Mouse (Mus musculus): ENCODE data around the gene Tnfsf4.

The Tnfsf4 gene

DNA sequence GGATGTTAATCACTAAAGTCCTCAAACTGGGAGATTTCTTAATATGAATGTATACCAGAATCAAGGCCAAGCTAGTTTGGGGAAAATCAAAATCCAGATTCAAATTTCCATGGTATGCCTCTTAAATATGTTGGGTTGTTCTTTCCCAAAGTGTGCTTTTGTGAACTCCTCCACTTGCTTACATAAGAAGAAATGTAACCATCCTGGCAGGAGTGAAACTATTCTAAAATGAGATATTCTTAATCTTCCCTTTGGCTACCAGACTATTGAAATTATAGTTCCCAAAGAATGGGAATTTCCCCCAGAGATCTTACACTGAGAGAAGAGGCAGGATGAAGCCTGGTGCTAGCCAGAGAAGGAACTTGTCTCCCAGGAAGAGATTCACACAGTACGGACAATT, 57.0 kb downstream of the Tnfsf4 start:
- DNase-seq (ENCODE audit: low spot score in 2 of 2) = no peak

DNA sequence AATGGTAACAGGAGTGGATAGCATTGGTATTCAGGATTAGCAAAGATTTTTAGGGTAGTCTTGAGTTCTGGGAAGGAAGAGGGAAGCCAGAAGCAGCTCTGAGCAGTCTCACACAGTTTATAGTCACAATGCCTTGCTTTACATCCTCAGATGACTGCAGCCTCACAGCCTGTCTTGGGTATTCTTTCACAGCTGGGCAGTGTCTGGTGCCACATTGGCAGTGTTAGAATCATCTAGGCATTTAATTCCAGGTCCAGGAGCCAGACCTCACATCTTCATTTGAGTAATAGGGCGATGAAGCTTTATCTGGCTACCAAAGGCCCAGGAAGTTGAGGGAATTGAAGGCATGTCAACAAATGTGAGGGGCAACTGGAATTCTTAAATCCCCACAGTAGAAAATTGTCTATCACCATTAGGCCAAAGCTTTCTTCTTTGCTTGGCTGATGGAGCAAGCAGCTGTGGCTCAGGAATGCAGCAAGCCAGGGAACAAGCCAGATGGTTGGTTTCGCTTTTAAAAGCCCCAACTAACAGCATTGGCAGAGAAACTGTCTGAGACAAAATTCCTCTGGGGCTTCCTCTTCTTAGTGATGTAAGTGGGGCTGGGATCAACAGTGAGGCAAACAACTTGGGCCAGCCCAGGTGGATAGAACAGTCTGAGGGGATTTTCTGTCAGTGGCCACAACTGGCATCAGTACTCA, 68.3 kb downstream of the Tnfsf4 start:
- no peak for DNase-seq (ENCODE audit: low spot score in 2 of 2)
